Comparison of ENCODE assay signal across 8 mouse cellular contexts in genomic region chr8:106905727-106906480, GRCm38 (mm10). TPM values are rescaled to one million over a fixed set of nuclear protein-coding genes. Genes with fewer than 3 reads are reported as not detected.
DNase-seq lines count a peak whose midpoint lies in the region; ATAC-seq and TF ChIP-seq lines count a peak whose summit lies in the region.

No protein-coding gene starts in this region.

- H3K4me1 ChIP-seq in forebrain, embryonic 10.5 days: no peaks in the 10 kb centered on the region
- no peaks in the 10 kb centered on the region for H3K4me1 ChIP-seq in forebrain, embryonic 13.5 days
- H3K4me1 ChIP-seq in liver, embryonic 14.5 days (replicated peaks; ENCODE audit: control insufficient read depth in 2 of 2, insufficient read depth in 2 of 2, low read length in 1 of 2): no peaks in the 10 kb centered on the region

- H3K9ac ChIP-seq in forebrain, embryonic 13.5 days: no peak overlapping the region
- no peak overlapping the region for H3K9ac ChIP-seq in liver, embryonic 14.5 days (replicated peaks)

- TF ChIP-seq CTCF in liver, embryonic 14.5 days (IDR thresholded peaks at IDR 0.05; ENCODE audit: low read depth): peak; percentile 63

- H3K9me3 ChIP-seq in forebrain, embryonic 10.5 days: no peaks in the 10 kb centered on the region
- H3K9me3 ChIP-seq in forebrain, embryonic 13.5 days (replicated peaks): no peaks in the 10 kb centered on the region
- H3K9me3 ChIP-seq in liver, embryonic 14.5 days (ENCODE audit: control insufficient read depth, low read length): no peaks in the 10 kb centered on the region

- no peak overlapping the region for H3K27ac ChIP-seq in forebrain, embryonic 10.5 days
- no peak overlapping the region for H3K27ac ChIP-seq in forebrain, embryonic 13.5 days
- H3K27ac ChIP-seq in liver, embryonic 14.5 days: no peak overlapping the region

- no peak overlapping the region for H3K4me2 ChIP-seq in forebrain, embryonic 13.5 days
- no peak overlapping the region for H3K4me2 ChIP-seq in liver, embryonic 14.5 days (ENCODE audit: low read depth)

- peaks cover 93% of the 10 kb centered on the region for H3K36me3 ChIP-seq in forebrain, embryonic 10.5 days (replicated peaks)
- H3K36me3 ChIP-seq in forebrain, embryonic 13.5 days (ENCODE audit: poor library complexity, severe bottlenecking): peaks cover 82% of the 10 kb centered on the region
- peaks cover 33% of the 10 kb centered on the region for H3K36me3 ChIP-seq in liver, embryonic 14.5 days (replicated peaks; ENCODE audit: control insufficient read depth, insufficient read depth, low read depth)

- peak; percentile 33 for DNase-seq in forebrain, embryonic 10.5 days (ENCODE audit: extremely low spot score, low spot score)
- DNase-seq in testis, postnatal 10 days (ENCODE audit: low spot score): peak; percentile 84
- no peak for DNase-seq in testis, postnatal 14 days (ENCODE audit: low spot score)
- peak; percentile 75 for DNase-seq in induced T-regulatory cell, adult 2 months (ENCODE audit: low read depth)
- peak in 1 of 3 experiments; percentile 9 for DNase-seq in liver, embryonic 14.5 days (ENCODE audit: low read depth in 3 of 3, low spot score in 3 of 3)
- DNase-seq in right cerebral cortex, postnatal 4 days: peak; percentile 57

- no peak overlapping the region for H3K4me3 ChIP-seq in forebrain, embryonic 10.5 days
- no peak overlapping the region for H3K4me3 ChIP-seq in forebrain, embryonic 13.5 days
- no peak overlapping the region for H3K4me3 ChIP-seq in liver, embryonic 14.5 days (ENCODE audit: insufficient read depth in 1 of 2, low read depth in 2 of 2, low read length in 2 of 2)

- no peak for ATAC-seq in forebrain, embryonic 13.5 days
- 0 out of 2 replicates have a peak, but pooled peaks have one; percentile 39 for ATAC-seq in erythroid progenitor cell, adult 5-6 weeks (replicated peaks; ENCODE audit: low FRiP score, poor library complexity, severe bottlenecking)
- ATAC-seq in liver, embryonic 14.5 days (ENCODE audit: insufficient read depth): no peak

- no peak for TF ChIP-seq EP300 in liver, embryonic 14.5 days (IDR thresholded peaks at IDR 0.05; ENCODE audit: low read depth)

- 94% methylated on average over 17 of the region's 17 CpGs for WGBS in forebrain, embryonic 10.5 days
- 94% methylated on average over 17 of the region's 17 CpGs for WGBS in forebrain, embryonic 13.5 days
- 85% methylated on average over 17 of the region's 17 CpGs for WGBS in liver, embryonic 14.5 days (ENCODE audit: insufficient replicate concordance)

- no peaks in the 10 kb centered on the region for H3K27me3 ChIP-seq in forebrain, embryonic 10.5 days (ENCODE audit: poor library complexity, severe bottlenecking)
- no peaks in the 10 kb centered on the region for H3K27me3 ChIP-seq in forebrain, embryonic 13.5 days
- H3K27me3 ChIP-seq in liver, embryonic 14.5 days (ENCODE audit: control insufficient read depth, insufficient read depth, low read length): no peaks in the 10 kb centered on the region

RNA-seq across cellular contexts. Expression of gene Utp4, which starts 12.5 kb away (rescaled TPM):
- polyA plus RNA-seq in forebrain, embryonic 10.5 days (2016; fragmentation: Nextera tagmentation; extraction: Ambion mirVana): 96.5 and 105 TPM in 2 replicates
- polyA plus RNA-seq in forebrain, embryonic 13.5 days (2015; fragmentation: Nextera tagmentation; extraction: Ambion mirVana): 49.4 and 53.6 TPM in 2 replicates
- total RNA-seq in erythroid progenitor cell, adult 5-6 weeks (2015; ENCODE audit: low replicate concordance): 13.0 and 18.4 TPM in 2 replicates
- total RNA-seq in erythroid progenitor cell, adult 5-6 weeks (2017; ENCODE audit: low replicate concordance): 5.9 and 8.9 TPM in 2 replicates
- 23.4 and 27.3 TPM in 2 replicates for polyA plus RNA-seq in liver, embryonic 14.5 days (2012; rRNA removed)
- polyA plus RNA-seq in liver, embryonic 14.5 days (2014; fragmentation: Nextera tagmentation; extraction: Ambion mirVana): 35.1 and 35.3 TPM in 2 replicates

RNA-seq across cellular contexts. Expression of gene Sntb2, which starts 29.6 kb away (rescaled TPM):
- polyA plus RNA-seq in forebrain, embryonic 10.5 days (2016; fragmentation: Nextera tagmentation; extraction: Ambion mirVana): 7.4 and 7.7 TPM in 2 replicates
- polyA plus RNA-seq in forebrain, embryonic 13.5 days (2015; fragmentation: Nextera tagmentation; extraction: Ambion mirVana): 3.6 and 4.1 TPM in 2 replicates
- total RNA-seq in erythroid progenitor cell, adult 5-6 weeks (2015; ENCODE audit: low replicate concordance): 0.36 and 1.7 TPM in 2 replicates
- total RNA-seq in erythroid progenitor cell, adult 5-6 weeks (2017; ENCODE audit: low replicate concordance): 0.76 and 0.90 TPM in 2 replicates
- 0.52 and 0.68 TPM in 2 replicates for polyA plus RNA-seq in liver, embryonic 14.5 days (2012; rRNA removed)
- polyA plus RNA-seq in liver, embryonic 14.5 days (2014; fragmentation: Nextera tagmentation; extraction: Ambion mirVana): 0.88 and 0.99 TPM in 2 replicates

RNA-seq across cellular contexts. Expression of gene Has3, which starts 35.9 kb away (rescaled TPM):
- polyA plus RNA-seq in forebrain, embryonic 10.5 days (2016; fragmentation: Nextera tagmentation; extraction: Ambion mirVana): 0.25 and 0.26 TPM in 2 replicates
- polyA plus RNA-seq in forebrain, embryonic 13.5 days (2015; fragmentation: Nextera tagmentation; extraction: Ambion mirVana): 0.65 and 0.89 TPM in 2 replicates
- total RNA-seq in erythroid progenitor cell, adult 5-6 weeks (2015; ENCODE audit: low replicate concordance): not detected in 2 replicates
- total RNA-seq in erythroid progenitor cell, adult 5-6 weeks (2017; ENCODE audit: low replicate concordance): 0.51 TPM in 1 of 2 replicates, not detected in the other
- polyA plus RNA-seq in liver, embryonic 14.5 days (2012; rRNA removed): 0.02 and 0.08 TPM in 2 replicates
- 0.04 TPM in 1 of 2 replicates, not detected in the other for polyA plus RNA-seq in liver, embryonic 14.5 days (2014; fragmentation: Nextera tagmentation; extraction: Ambion mirVana)
